Mouse (Mus musculus): ENCODE measurements at regions not wholly inside any gene's neighbourhood (a gene's known extent, or its start where the extent isn't known, plus 50 kb on each side); places are given as distances from the start of the nearest gene placed in this dataset.
A peak's percentile ranks its signal among the peaks of the same experiment; 100 is the strongest.

DNA sequence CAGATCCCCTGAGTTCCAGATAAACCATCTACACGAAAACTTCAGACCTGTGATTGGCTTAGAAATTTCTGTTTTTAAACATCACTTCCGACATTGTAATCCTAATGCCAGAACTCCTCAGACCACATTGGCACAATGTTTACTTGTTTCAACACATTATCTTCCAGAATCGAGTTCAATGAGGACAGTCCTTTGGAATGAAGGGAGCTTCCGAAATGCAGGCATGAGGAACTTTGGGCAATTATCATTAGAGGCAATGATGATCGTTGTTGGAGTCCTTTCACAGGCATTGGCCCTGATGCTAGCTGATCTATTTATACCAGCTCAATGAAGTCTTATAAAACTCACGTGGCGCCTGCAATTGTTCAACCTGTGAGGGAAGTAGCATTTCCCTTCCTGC, 258.4 kb upstream of the Maf start:
- no peak for ATAC-seq (replicated peaks in 1 of 2; ENCODE audit: insufficient read depth in 1 of 2, low FRiP score in 2 of 2, low TSS enrichment in 1 of 2, low read depth in 1 of 2, poor library complexity in 2 of 2, severe bottlenecking in 2 of 2)

DNA sequence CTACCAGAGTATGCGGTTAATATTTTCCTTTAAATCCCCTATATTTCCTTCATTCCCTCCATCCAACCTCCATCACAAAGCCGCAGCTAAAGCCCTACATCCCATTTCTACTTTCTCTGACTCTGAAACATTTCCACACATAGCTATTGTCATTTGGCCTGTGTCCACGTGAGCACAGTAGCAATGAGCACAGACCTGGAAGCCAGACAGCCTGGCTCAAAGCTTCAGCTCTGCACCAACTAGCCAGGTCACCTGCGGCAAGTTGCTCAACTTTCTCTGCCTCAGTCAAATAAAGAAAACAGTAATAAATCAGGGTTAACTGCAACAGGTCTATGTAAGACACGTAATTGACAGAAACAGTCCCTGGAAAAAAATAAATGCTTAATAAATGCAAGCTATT, 247.8 kb upstream of the Maf start:
- no peak for ATAC-seq (replicated peaks in 1 of 2; ENCODE audit: insufficient read depth in 1 of 2, low FRiP score in 2 of 2, low TSS enrichment in 1 of 2, low read depth in 1 of 2, poor library complexity in 2 of 2, severe bottlenecking in 2 of 2)

DNA sequence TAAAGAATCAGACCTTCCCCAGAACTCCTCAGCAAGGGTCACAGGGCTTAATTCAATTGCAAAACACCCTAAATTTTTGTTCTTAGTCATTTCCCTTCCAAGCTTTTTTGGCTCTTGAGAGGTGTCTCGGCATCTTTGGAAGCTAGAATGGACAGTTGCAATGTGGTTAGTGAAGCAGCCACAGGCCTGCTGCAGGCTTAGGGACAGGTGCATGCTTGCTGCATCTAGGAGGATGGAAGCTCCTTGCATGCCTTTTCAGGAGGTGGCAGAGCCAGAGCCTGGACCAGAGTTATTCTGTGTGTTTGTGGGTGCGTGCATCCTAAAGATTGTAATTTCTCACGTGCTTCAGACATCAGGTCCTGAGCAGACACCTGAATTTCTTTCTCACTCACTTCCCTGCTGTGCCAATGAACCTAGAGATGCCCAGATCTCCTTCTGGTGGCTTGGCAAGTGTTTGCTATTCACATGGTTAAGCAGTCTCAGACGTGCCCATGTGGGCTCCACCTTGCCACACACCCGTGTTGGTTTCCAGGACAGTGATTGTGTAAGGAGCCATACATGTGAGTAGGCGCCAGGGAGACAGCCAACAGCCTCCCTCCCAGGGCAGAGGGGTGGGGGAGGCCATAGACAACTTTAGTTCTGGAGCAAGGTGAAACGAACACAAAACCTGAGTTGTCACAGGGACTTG, 246.3 kb upstream of the Maf start:
- ATAC-seq (replicated peaks in 1 of 2; ENCODE audit: insufficient read depth in 1 of 2, low FRiP score in 2 of 2, low TSS enrichment in 1 of 2, low read depth in 1 of 2, poor library complexity in 2 of 2, severe bottlenecking in 2 of 2), result no peak

DNA sequence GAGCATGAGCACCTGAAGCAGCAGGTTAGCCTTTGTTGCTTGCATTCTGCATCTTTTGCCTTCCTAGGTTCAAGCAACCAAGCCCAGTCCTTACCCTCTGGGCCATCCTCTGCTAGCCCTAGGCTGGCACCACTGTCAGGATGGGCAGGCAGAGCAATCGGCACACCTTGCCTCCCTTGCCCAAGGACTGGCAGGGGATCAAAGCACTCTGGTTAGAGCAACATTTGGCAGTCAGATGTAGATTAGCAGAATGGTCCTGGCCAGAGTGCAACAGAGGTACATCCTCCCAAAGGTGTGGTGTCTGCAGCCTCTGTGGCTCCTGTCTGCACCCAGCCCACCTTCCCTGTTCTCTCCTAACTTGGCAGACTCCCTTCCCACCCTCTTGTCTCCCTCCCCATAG, 244.9 kb upstream of the Maf start:
- ATAC-seq (replicated peaks in 1 of 2; ENCODE audit: insufficient read depth in 1 of 2, low FRiP score in 2 of 2, low TSS enrichment in 1 of 2, low read depth in 1 of 2, poor library complexity in 2 of 2, severe bottlenecking in 2 of 2), result no peak

DNA sequence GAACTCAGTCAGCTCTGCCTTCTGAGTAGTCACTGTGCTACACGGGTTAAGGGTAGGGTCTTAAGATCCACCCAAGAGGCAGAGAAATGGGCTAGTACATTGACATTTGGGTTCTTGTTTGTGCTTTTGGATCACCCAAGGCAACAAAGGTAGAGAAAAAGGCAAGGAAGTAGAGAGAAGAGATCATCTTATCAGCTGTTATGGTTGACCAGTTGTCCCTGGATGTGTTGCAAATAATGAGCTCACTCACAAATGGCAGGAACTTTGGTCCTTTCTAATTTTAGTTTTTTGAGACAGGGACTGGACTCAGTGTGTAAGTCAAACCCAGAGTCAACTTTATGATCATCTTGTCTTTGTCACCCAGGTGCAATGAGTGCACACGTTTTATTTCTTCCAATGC, 241.3 kb upstream of the Maf start:
- no peak for ATAC-seq (replicated peaks in 1 of 2; ENCODE audit: insufficient read depth in 1 of 2, low FRiP score in 2 of 2, low TSS enrichment in 1 of 2, low read depth in 1 of 2, poor library complexity in 2 of 2, severe bottlenecking in 2 of 2)

DNA sequence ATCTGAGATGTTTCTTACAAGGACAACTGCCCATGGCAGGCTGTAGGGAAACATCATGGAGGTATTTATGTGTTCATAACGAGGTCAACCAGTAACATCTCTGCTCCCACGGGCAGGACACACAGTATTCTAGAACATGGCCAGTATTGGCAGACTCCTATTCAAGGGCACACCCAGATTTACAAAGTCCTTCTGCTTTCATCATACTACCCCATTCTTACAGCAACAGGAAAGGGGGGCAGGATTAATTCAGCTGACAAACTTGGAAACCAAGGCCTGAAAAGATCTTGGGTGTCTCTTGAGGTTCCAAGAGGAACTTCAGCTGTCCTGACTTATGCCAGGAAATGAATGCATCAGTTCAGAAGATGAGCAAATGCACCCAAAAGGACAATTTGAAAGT, 240.4 kb upstream of the Maf start:
- no peak for ATAC-seq (replicated peaks in 1 of 2; ENCODE audit: insufficient read depth in 1 of 2, low FRiP score in 2 of 2, low TSS enrichment in 1 of 2, low read depth in 1 of 2, poor library complexity in 2 of 2, severe bottlenecking in 2 of 2)

DNA sequence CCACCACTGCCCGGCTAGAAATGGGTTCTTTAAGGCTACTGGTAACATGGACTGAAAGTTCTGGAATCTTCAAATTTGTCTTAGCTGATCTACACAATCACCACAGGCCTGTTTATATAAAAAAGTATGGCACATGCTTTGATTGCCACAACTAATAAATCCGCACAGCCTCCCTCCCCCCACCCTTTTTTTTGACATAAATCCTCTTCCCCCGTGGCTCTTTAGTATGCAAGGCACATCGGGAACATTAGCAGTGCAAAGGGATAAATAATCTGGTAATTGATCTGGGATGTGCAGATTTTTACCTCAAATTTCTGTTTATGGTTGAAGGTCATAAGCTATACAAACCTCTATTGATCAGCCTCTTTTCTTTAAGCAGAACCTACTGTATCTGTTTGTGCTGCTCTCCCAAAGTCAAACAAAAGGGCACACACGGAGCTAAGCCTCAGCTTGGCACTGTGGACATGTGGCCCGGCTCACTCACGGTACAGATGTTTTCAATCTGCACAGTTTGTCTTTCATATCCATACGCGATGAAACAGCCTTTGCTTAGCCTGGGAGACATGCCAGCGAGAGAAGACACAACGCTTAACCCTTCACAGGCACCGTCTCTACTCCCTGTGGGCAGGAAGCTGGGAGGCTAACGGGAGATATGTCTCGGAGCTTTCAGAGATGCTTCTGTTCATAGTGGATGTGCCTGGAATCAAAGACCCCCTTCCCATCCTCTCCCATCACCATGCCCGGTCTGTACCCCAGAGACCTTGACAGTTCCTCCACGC, 235.3 kb upstream of the Maf start:
- no peak for ATAC-seq (replicated peaks in 1 of 2; ENCODE audit: insufficient read depth in 1 of 2, low FRiP score in 2 of 2, low TSS enrichment in 1 of 2, low read depth in 1 of 2, poor library complexity in 2 of 2, severe bottlenecking in 2 of 2)

DNA sequence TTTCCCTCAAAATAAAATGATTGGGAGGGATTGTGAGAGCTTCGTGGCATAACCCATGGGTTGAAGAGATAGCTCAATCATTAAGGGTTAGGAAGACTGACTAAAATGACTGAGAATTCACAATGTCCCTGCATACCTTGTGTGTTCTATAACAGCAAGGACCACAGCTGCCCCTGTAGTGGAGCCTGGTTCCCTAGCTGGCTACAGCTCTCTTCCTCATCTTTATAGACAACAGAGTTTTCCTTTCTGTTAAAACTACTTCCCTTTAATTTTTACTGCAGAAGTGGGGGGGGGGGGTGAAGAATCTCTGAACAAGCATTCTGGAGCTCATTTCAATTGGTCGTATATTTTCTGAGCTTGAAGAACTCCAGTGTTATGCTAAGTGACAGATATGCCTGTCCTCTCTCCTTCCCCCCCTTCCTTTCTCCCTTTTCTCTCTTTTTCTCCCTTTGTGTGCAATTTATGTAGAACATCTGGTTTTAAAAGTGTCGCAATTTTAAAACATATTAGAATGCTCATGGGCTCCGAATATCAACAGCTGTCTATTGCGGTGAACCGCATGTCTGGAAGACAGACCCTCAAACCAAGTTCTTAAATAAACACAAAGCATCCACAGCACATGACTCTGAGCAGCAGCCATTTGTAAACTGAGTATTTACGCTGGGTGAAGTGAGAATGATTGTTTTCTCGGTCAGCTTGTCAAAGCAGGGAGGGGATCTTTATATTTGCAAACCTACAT, 222.0 kb upstream of the Maf start:
- ATAC-seq (replicated peaks in 1 of 2; ENCODE audit: insufficient read depth in 1 of 2, low FRiP score in 2 of 2, low TSS enrichment in 1 of 2, low read depth in 1 of 2, poor library complexity in 2 of 2, severe bottlenecking in 2 of 2), result peak in 1 of 2 experiments; percentile 73; a peak in 2 of 4 replicates

DNA sequence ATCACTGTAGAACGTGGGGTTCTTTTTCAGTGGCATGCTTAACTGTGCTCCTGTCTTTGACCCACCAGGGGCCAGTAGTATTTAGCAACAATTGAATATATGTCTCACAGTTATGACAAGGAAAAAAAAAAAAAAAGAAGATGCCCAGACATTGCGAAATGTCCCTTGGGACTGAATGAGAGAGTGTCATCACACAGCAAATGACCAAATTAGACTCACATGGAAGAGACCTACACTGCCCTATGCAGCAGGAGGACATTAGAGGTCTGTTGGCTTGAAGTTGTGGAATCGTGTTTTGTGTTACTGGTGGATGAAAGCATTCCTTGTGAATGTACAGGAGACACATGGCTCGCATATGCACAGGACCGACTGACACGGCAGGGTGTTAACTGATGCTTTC, 214.3 kb upstream of the Maf start:
- ATAC-seq (replicated peaks in 1 of 2; ENCODE audit: insufficient read depth in 1 of 2, low FRiP score in 2 of 2, low TSS enrichment in 1 of 2, low read depth in 1 of 2, poor library complexity in 2 of 2, severe bottlenecking in 2 of 2), result no peak

DNA sequence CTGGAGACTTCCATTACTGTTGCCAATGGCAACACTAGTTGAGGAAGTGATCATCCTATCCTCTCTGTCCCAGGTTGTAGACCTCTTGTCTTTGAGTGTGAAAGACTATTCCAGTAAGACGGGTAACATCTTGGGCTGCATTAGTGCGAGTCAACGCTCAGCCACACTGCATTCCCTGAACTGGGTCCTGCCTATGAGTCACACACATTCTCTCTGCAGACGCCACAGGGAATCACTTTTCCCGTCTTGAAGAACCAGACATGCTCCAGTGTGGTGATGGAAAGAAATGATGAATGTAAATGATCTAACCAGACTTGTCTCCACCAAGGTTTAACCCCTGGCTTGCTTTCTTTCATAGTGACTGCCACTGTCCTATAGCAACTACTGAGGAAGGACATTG, 199.1 kb upstream of the Maf start:
- no peak for ATAC-seq (replicated peaks in 1 of 2; ENCODE audit: insufficient read depth in 1 of 2, low FRiP score in 2 of 2, low TSS enrichment in 1 of 2, low read depth in 1 of 2, poor library complexity in 2 of 2, severe bottlenecking in 2 of 2)

DNA sequence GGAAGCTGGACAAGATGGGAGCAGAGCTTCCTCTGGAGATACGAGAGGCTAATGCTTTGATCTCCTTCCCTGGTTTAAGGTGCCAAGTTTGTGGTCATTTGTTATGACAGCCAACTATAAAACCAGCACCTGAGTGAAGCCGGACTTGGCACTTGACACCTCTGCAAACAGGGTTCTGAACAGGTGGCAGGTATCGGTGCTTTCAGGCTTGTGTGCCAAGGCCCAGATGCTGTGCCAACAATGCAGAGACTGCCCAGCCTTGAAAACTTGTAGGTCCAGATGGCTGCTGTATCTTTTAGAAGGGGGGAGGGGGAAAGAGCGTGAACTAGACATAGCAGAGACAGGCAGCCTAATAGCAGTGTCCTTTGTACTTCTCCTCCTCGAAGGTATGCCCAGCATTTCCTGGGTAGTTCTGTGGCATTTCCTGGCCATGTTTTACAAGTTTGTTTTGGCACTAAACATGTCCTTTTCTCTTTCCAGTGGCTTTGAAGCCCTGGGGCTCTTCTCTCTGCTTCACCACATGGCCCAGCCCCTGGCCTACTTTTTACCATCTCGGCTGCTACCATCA, 196.3 kb upstream of the Maf start:
- ATAC-seq (replicated peaks in 1 of 2; ENCODE audit: insufficient read depth in 1 of 2, low FRiP score in 2 of 2, low TSS enrichment in 1 of 2, low read depth in 1 of 2, poor library complexity in 2 of 2, severe bottlenecking in 2 of 2), result no peak

DNA sequence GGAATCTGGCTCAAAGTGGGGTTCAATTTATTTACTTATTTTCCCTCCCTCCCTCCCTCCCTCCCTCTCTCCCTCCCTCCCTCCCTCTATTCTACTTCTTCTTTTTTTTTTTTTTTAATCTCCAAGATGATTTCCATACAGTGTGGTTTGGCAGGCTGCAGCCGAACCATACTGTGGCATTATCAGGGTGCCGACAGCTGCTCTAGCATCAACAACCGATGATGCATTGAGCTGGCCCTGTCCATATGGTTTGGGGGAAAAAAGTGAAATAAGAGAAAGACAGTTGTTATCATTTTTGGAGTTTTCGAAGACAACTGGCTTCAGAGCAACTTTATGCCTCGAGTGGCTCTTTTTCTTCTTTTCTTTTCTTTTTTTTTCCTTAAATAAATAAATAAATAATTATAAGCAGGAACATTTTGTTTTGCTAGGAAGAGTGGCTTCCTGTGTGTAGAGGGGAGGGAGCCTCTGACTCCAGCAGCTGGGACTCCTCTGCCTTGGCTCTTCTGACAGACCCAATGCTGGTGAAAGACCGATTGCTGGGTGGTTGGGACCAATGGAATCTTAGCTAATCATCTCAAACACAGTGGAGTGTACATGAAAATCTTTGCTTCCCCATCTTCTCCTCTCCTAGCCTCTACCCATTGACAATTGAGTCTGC, 190.1 kb upstream of the Maf start:
- peak in 1 of 2 experiments; percentile 72; a peak in 2 of 4 replicates for ATAC-seq (replicated peaks in 1 of 2; ENCODE audit: insufficient read depth in 1 of 2, low FRiP score in 2 of 2, low TSS enrichment in 1 of 2, low read depth in 1 of 2, poor library complexity in 2 of 2, severe bottlenecking in 2 of 2)

DNA sequence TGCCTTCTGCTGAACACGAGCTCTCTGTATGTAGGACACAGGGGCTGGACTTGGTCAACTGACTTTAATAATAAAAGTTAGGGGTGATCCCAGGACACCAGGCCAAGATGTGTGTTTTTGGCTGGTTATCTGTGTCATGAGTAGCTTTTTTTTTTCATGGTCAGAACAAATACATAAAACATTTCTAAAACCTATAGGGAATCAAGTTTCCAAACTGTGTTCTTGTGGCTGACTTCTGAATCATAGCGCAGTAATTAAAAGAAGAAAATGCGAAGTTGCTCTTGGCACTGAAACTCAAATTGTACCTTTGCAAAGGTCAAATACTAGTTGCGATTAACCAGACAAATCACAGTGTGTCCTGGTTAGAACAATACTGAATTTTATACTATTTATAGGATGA, 189.5 kb upstream of the Maf start:
- ATAC-seq (replicated peaks in 1 of 2; ENCODE audit: insufficient read depth in 1 of 2, low FRiP score in 2 of 2, low TSS enrichment in 1 of 2, low read depth in 1 of 2, poor library complexity in 2 of 2, severe bottlenecking in 2 of 2), result no peak

DNA sequence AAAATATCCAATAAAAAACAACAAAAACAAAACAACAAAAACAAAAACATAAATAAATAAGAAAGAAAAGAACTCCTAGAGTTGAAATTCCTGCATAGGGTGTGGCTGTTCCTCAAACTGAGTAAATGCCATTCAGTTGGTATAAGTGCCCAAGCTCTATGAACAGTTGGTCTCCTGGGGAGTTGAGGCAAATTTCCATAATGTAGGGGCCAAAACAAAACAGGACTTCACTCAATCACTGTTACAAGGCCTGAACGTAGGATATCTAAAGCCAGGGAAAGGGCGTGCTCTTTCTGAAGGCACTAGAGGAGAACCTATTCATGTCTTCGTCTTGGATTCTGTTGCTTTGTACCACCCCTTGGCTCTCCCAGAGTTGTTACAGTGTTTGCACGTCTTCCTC, 188.5 kb upstream of the Maf start:
- ATAC-seq (replicated peaks in 1 of 2; ENCODE audit: insufficient read depth in 1 of 2, low FRiP score in 2 of 2, low TSS enrichment in 1 of 2, low read depth in 1 of 2, poor library complexity in 2 of 2, severe bottlenecking in 2 of 2), result no peak

DNA sequence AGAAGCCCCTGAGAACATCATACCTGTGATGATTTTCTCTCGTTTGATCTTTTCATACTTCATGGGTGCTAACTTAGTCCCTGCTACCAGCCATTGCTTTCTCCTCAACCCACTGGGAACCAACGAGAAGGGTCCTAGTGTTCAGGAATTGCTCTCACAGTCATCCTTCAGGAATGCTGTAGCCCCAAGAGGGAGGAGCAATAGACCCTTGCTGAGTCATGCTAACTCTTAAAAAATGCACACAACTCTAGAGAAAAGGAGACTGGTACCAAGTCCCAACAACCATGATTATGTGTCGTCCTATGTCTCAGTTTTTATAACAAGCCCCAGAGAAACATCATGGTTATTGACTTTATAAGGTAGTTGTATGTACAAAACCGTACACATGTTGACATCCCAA, 180.7 kb upstream of the Maf start:
- no peak for ATAC-seq (replicated peaks in 1 of 2; ENCODE audit: insufficient read depth in 1 of 2, low FRiP score in 2 of 2, low TSS enrichment in 1 of 2, low read depth in 1 of 2, poor library complexity in 2 of 2, severe bottlenecking in 2 of 2)

DNA sequence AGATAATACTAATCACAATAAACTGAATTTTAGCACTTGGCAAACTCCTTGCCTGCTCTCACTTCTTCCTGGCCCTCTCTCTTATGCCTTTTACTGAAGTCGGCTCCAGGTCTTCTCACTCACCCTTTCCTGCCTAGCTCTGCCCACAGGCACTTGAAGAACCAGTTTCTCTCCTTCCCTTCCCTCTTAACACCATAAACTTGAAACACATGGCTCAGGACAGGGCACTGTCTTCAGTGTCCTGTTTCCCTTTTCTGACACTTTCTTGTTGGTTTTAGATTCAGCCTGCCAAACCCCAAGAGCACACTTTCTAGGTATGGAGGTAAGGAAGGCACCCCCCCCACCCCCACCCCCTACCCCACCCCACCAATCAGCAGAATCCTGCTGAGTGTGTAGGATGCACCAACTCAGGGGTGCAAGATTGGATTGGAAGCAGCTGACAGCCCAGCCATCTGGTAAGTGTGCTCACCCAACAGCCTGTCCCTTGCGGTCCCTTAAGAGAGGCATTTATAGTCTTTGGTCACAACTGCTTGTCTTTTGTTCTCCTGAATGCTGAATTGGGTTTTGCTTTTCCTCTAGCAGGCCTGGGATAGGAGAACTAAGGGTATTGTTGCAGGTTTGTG, 177.6 kb upstream of the Maf start:
- ATAC-seq (replicated peaks in 1 of 2; ENCODE audit: insufficient read depth in 1 of 2, low FRiP score in 2 of 2, low TSS enrichment in 1 of 2, low read depth in 1 of 2, poor library complexity in 2 of 2, severe bottlenecking in 2 of 2), result no peak

DNA sequence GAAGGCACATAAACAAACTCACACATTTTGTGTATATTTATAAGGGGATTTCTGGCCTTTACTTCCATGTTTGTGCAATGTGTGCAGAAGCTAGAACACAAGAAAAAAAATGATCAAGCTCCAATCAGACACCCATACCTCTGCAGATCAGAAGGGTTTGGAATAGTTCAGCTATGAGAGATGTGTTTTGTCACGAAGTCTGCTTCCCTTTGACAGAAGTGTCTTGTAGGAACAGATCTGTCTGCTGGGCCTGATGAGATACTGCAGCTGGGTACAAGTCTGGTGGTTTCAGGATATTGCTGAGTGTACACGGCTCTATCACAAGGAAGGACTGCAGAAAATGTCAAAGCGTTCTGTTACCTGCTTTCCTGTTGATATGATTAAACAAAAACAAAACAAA, 176.2 kb upstream of the Maf start:
- no peak; a peak in 1 of 4 replicates for ATAC-seq (replicated peaks in 1 of 2; ENCODE audit: insufficient read depth in 1 of 2, low FRiP score in 2 of 2, low TSS enrichment in 1 of 2, low read depth in 1 of 2, poor library complexity in 2 of 2, severe bottlenecking in 2 of 2)

Measured in hematopoietic stem cell, adult 5-6 weeks (primary cell).